Comparison of ENCODE assay signal across 12 mouse cellular contexts in genomic region chr8:87667914-87668643, GRCm38 (mm10).
DNase-seq lines count a peak whose midpoint lies in the region; ATAC-seq lines count a peak whose summit lies in the region.
"Had no signal": no experiment of that assay in that cellular context is flagged by ENCODE, and none has a peak within 500 bp of the region (broad histone marks: within the 10 kb centered on the region; RNA-seq: fewer than 3 reads in every experiment).

No protein-coding gene starts in this region.

- H3K4me2 ChIP-seq in hindbrain, embryonic 13.5 days = no peak overlapping the region
- H3K4me2 ChIP-seq in neural tube, embryonic 15.5 days = peak overlapping the region; percentile 7; the same call in 1 of the 2 replicates
- no peak overlapping the region for H3K4me2 ChIP-seq in liver, embryonic 11.5 days
- H3K4me2 ChIP-seq: heart, embryonic 11.5 days had no signal

- intact Hi-C loops in left cerebral cortex, postnatal 36 days (cut with DNase I) = loop anchor here (5.0 kb wide), 1 partner anchor 294 kb away; no protein-coding TSS in a partner anchor
- intact Hi-C loops in left cerebral cortex, postnatal 14 days (cut with DNase I) = no loop called here

- no peaks in the 10 kb centered on the region for H3K9me3 ChIP-seq in hindbrain, embryonic 13.5 days
- no peaks in the 10 kb centered on the region for H3K9me3 ChIP-seq in neural tube, embryonic 15.5 days (replicated peaks)
- H3K9me3 ChIP-seq in liver, embryonic 11.5 days (ENCODE audit: control insufficient read depth, low read length) = no peaks in the 10 kb centered on the region

- H3K4me1 ChIP-seq in hindbrain, embryonic 13.5 days (replicated peaks) = peaks cover 82% of the 10 kb centered on the region
- peaks cover 46% of the 10 kb centered on the region for H3K4me1 ChIP-seq in neural tube, embryonic 15.5 days
- H3K4me1 ChIP-seq in liver, embryonic 11.5 days (replicated peaks; ENCODE audit: control insufficient read depth, insufficient read depth, low read length) = no peaks in the 10 kb centered on the region; the same call in none of the 2 replicates

- peaks cover 13% of the 10 kb centered on the region; the same call in 1 of the 2 replicates for H3K27me3 ChIP-seq in hindbrain, embryonic 13.5 days
- H3K27me3 ChIP-seq in neural tube, embryonic 15.5 days (replicated peaks) = no peaks in the 10 kb centered on the region
- peaks cover 9% of the 10 kb centered on the region for H3K27me3 ChIP-seq in liver, embryonic 11.5 days (replicated peaks; ENCODE audit: control insufficient read depth, insufficient read depth, low read length)

- no peak overlapping the region for H3K4me3 ChIP-seq in hindbrain, embryonic 13.5 days
- H3K4me3 ChIP-seq in neural tube, embryonic 15.5 days (replicated peaks) = no peak overlapping the region
- H3K4me3 ChIP-seq in liver, embryonic 11.5 days (ENCODE audit: low read depth, low read length) = no peak overlapping the region
- H3K4me3 ChIP-seq: erythroblast, embryonic 14.5 days had no signal

- H3K36me3 ChIP-seq in hindbrain, embryonic 13.5 days = no peaks in the 10 kb centered on the region
- H3K36me3 ChIP-seq in neural tube, embryonic 15.5 days = no peaks in the 10 kb centered on the region
- no peaks in the 10 kb centered on the region for H3K36me3 ChIP-seq in liver, embryonic 11.5 days (ENCODE audit: control insufficient read depth, insufficient read depth, low read length)

- 0 out of 2 replicates have a peak, but pooled peaks have one; percentile 16 for ATAC-seq in hindbrain, embryonic 13.5 days (ENCODE audit: low FRiP score)
- 0 out of 2 replicates have a peak, but pooled peaks have one; percentile 7 for ATAC-seq in neural tube, embryonic 15.5 days (ENCODE audit: low FRiP score)
- no peak for ATAC-seq in liver, embryonic 11.5 days (replicated peaks; ENCODE audit: low FRiP score)
- ATAC-seq: liver, postnatal 0 days had no signal

- H3K27ac ChIP-seq in hindbrain, embryonic 13.5 days = peak overlapping the region; percentile 87
- H3K27ac ChIP-seq in neural tube, embryonic 15.5 days (replicated peaks) = peak overlapping the region; percentile 68
- H3K27ac ChIP-seq in liver, embryonic 11.5 days (ENCODE audit: low read depth, low read length) = no peak overlapping the region

- WGBS in hindbrain, embryonic 13.5 days = 55% methylated on average over 26 of the region's 26 CpGs
- WGBS in neural tube, embryonic 15.5 days = 33% methylated on average over 26 of the region's 26 CpGs
- WGBS in liver, embryonic 11.5 days = 82% methylated on average over 26 of the region's 26 CpGs

- H3K9ac ChIP-seq in hindbrain, embryonic 13.5 days = peak overlapping the region; percentile 43; the same call in 1 of the 2 replicates
- no peak overlapping the region for H3K9ac ChIP-seq in neural tube, embryonic 15.5 days (replicated peaks)
- H3K9ac ChIP-seq in liver, embryonic 11.5 days (ENCODE audit: low read depth, low read length) = no peak overlapping the region
- H3K9ac ChIP-seq: liver, postnatal 0 days had no signal

- DNase-seq in left cerebral cortex, postnatal 36 days (ENCODE audit: low spot score in 2 of 2) = peak; percentile 41 to 63
- no peak for DNase-seq in left cerebral cortex, postnatal 14 days (ENCODE audit: low spot score in 2 of 2)
- DNase-seq in cerebellum, adult 8-10 months = peak; percentile 81
- no peak for DNase-seq in adrenal gland, adult 2 months
- DNase-seq in spleen, postnatal 10 days (ENCODE audit: low spot score in 2 of 2) = no peak
- no peak for DNase-seq in liver, embryonic 11.5 days (ENCODE audit: low spot score)
- DNase-seq: liver, postnatal 0 days; thymus, adult 18-20 months had no signal

Comparison
In these comparisons a context has a peak if more than half of its experiments do, and no peak if none do; other contexts are left out.
1. DNase-seq: peak in left cerebral cortex, postnatal 36 days (2 of 2) and cerebellum, adult 8-10 months (single experiment); none in left cerebral cortex, postnatal 14 days (0 of 2), adrenal gland, adult 2 months (single experiment), spleen, postnatal 10 days (0 of 2) and liver, embryonic 11.5 days (single experiment).